Mouse (Mus musculus) right cerebral cortex, postnatal 14 days (tissue): ENCODE measurements around the gene Rnf26.
A peak's percentile ranks its signal among the peaks of the same experiment; 100 is the strongest.

Experiments used
- DNase-seq: peaks from one replicate; pipeline ENCODE4 v3.0.0; 2022

The Rnf26 gene

DNA sequence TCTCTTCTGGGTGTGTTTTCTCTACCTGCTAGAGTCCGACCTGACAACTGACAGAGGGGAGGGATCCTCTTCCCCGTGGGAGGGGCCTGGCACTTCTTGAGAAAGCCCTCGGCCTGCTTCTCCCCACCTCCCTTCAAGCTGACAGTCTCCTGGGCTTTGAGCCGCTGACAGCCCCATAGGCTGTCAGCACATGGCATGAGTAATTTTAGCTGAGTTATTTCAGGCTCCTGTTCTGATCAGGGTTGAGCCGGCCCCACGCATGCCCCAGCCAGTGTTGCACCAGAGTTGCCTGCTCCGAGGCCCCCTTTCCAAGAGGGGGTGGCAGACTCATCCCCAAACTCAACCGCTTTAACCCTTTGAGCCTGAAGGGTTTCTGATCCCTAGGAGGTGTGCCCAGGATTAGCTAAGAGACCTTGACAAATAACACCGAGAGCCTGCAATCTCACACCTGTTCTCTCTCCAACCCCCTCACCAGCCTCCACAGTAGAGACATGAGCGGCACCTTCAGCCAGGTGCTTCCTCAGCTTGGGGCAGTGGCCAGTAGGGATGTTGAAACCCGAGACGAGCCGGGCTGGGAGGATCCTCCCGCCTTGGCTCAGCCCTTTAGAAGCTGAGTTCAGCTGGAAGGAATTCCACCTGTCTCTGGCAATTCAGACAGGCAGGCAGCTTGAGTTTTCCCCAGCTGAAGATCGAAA, 25.4 kb downstream of the Rnf26 start:
- peak; percentile 63 for DNase-seq

DNA sequence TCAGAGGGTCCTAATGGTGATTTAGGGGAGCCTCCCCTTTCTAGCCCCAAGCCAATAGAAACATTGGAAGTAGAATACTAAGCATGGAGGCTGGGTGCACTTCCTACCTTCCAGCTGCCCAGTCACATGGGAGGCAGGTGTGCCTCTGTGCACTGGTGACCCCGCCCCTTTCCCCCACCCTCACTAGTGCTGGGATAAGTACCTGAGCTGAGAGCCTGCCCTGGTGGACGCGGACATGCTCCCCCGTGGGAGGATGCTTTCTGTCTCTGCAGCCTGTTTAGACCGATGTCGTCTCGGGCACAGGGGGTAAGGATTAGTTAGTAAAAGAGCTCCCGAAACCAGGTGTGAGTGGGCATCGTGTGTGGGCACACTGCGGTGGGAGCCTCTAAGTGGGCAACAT, 26.4 kb downstream of the Rnf26 start:
- DNase-seq, result no peak

DNA sequence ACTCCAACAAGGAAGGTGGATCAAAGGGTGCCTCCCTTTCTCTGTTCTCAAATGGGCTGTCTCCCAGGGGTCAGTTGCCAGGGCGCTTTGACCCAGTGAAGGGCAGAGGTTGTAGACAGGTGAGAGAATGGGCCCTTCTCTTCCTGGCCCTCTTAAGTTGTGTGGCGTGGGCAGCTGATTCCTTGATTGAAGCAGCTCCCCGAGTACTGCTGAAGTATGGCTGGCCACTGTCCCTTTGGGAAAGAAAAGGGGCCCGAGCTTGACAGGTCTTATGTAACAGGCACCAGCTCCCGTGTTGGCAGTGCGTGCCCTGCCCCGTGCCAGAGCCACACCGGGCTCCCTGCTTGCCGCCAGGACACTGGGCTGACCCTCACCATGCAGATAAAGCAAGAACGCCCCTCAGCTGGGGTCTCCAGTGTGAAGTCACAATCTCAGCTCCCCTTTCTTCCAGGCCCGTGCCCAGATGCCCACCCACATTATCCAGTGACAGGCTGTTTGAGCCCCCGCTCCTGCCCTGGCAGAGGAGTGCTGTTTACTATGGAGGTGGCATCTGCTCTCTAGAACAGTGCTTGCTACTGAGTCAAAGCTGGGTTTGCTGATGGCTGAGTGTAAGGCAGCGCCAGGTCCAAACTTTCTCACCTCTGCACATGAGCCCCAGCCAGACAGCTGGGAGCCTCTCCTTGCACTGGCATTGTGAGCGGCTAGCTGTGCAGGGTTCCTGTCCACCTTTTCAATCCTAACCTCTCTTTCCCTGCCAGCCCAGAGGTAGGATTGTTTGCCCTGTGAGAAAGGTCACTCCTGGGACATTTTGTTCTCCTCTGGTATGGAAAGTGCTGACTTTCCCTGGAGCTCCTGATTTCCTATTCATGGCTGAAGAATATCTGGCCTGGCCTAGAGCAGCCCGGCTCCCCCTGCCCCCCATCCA, 27.3 kb downstream of the Rnf26 start:
- DNase-seq, result no peak

DNA sequence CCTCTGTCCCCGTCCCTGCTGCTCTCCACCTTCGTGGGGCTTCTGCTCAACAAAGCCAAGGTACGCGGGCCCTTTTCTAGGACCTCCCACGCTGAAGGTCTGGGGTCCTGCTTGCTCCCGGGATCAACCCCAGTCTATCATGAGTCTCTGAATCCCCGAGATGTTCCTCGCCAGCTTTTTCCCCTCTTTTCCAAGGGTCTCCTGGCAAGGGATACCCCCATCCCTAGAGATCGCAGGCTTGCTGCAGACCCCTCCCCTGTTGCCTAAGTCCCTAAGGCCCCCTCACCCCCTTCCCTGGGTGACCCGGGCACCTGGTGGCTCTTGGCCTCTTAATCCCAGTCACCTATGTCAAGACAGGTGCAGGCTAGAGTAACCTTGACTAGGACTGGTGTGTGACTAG, 28.0 kb downstream of the Rnf26 start:
- no peak for DNase-seq

DNA sequence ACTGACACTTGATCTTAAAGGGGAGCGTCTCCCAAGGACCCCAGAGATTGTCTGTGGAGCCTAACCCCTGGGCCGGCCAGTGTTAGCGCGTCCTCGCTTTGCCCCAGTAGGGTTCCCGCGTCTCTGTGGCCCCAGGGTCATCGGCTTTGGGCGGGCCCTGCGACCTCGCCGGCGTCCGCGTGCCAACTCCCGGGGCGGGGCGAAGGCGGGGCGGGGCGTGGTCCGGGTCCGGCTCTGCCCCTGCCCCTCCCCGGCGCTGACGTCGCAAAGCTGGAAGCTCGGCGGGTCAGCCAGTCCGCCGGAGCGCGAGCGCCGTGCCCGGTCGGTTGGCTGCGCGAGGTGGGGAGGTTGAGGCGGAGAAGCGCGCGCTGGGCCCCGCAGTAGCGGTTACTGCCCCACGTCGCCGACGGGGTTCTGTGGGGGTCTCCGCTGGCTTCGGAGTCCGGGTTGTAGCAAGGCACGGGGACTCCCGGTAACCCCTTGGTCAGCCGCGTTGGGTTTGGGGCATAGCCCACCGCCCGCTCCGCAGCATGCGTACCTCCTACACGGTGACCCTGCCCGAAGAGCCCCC, 28.6 kb downstream of the Rnf26 start:
- peak; percentile 91 for DNase-seq

DNA sequence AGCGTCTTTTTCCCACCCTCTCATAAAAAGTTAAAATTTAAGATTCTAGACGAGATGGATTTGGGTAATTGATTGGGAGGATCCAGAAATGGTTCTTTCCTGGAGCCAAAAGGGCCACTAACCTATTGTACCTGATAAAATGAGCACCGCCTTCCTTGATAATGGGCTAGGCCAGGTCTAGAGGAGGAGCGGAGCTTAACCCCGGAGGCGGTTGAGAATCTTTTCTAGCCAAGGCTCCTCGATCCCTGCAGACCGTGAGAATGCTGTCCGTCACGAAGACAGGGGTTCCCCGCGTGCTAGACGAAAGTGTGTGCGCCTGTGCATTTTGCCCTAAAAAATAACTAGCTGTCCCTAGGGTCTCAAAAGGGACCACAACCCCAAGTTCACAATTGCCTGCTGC, 29.1 kb downstream of the Rnf26 start:
- DNase-seq, result no peak

DNA sequence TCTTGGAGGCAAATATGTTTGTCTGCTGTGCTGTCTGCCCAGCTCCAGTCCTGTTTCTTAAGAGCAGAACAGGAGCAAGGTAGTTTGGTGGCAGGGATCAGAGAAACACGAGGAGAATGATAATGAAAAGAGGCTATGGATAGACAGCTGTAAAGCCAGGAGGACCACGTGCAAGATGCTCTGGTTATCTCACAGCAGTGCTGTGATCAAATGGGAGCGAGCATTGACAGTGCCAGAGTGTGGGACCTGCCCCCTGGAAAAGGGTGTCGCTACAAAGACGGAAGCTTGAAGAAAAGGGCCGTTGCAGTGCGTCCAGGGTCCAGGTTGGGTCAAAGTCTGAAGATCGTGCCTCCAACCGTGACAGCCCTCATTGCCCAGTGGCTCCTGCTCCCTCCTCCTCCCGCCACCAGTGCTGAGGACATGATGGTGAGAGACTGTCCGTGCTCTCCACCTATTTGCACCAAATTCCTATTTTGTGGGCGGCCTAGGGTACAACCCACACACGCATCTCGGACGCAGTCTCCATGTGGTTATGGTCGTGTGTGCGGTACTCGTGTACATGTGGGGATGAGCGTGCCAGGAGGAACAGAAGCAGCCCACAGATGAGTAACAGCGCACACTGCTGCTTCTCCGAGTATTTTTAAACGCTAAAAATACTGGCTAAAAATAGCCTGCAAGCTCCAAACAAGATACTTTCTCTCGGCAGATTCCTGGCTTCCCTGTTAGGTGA, 29.8 kb downstream of the Rnf26 start:
- no peak for DNase-seq

DNA sequence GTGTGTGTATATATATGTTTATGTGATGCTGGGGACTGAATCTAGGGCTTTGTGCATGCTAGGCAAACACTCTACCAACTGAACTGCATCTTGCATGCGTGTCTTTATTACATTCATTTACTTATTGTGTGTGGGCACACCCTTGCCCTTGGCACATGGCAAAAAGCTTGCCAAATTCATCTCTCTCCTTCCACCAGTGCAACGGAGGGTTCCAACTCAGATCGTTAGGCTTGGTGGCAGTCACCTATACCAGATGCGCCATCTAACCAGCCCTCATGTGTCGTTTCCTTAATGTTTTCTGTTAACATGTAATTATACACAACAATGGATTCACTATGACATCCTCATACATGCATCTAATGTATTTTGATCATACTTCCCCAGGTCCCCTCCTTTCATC, 31.1 kb downstream of the Rnf26 start:
- no peak for DNase-seq

DNA sequence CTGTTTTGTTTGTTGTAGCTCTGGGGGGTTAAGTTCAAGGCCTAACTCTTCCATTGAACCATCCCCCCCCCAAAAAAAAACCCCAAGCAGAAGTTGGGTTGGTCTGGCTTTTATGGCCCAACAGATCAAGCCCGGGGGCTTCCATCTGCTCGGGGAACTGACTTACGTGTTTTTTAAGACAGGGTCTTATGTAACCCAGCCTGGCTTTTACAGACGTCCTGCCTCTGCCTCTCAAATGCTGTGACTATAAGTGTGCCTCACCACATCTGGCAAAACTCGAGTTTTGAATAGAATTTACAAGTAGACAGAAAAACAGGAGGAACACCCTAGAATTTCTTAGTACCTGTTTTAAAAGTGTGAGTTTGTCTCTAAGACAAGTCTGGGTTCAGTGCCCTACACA, 31.7 kb downstream of the Rnf26 start:
- DNase-seq, result no peak

DNA sequence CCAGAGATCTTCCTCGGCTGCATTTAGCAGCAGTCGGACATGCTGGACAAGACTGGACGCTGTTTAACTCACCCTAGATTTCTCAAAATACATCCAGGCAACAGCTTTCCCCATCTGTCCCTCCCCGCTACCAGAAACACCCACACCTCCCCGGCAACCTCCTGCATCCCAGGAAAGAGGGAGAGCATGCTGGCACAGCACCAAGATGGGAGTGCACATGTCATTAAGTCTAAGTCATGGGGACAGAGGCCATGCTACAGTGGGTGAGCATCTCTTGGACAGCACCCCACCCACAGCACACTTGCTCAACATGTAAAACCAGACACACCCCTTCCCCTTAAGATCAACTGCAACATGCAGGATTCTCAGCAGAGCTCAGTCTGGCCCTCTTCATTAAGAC, 32.4 kb downstream of the Rnf26 start:
- DNase-seq, result no peak

DNA sequence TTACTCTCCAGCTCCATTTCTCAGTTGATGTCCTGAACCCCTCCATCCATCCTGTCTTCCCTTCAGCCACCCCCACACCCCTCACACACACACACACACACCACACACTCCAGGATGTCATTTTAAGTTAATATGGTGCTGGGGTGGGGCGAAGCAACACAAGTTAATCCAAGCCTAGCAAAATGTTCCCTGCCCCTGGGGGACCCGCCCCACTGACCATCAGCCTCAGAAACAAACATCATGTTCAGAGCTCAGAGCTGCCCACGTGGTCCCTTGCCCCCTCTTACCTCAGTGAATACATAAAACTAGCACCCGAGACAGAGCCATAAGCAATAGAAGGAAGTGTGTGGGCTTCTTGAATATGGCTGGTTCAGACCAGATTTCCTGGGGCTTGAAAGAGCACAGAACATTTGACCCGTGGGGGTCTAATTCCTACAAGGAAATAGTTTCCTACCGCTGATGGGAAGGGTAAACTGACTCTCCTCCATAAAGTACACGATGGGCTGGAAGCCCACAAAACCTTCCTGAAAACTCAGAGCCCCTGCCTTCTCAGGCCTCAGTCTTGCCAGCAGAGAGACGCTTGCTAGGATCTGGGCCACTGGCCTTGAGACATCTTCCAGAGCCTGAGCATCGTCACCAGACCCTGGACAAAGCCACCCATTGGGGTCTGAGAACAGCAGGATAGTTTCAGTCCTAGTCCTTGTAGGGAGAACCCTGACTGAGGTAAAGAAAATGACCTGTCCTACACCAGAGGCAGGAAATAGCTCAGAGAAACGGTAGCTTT, 33.1 kb downstream of the Rnf26 start:
- no peak for DNase-seq

DNA sequence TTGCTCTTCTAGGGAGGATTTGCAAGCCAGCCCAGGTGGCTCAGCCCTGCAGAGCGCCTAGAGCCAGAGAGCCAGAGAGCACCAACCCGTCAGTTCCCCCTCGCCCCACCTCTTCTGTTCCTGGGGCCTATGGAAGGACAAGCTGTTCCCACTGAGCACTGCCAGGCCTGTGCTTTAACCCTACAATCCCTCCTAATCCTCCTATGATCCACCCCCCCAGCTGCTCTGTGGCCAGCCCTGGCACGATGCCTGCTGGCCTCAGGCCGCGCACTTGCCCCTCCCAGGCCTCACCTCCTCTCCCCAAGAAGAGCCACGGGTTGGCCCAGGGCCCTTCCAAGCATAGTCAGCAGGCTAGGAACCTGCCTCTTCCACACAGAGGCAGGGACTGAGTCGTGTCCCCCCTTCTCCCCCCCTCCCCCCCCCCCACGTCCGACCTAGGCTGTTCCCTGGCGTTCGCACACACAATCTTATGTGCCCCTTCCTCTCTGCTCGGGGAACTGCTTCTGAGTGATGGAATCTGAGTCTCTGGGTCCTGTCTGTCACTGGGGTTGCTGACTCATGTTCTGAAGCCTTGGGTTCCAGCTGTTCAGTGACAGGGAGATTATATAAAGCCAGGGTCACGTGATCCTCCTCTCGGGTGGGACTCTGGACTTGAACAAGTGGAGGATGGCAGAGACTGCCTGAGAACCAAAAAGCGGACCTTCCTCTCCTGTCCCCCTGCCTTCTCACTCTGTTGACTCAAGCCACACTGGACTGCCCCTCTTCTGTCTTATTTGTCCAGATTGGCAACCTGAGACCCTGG, 34.2 kb downstream of the Rnf26 start:
- no peak for DNase-seq

DNA sequence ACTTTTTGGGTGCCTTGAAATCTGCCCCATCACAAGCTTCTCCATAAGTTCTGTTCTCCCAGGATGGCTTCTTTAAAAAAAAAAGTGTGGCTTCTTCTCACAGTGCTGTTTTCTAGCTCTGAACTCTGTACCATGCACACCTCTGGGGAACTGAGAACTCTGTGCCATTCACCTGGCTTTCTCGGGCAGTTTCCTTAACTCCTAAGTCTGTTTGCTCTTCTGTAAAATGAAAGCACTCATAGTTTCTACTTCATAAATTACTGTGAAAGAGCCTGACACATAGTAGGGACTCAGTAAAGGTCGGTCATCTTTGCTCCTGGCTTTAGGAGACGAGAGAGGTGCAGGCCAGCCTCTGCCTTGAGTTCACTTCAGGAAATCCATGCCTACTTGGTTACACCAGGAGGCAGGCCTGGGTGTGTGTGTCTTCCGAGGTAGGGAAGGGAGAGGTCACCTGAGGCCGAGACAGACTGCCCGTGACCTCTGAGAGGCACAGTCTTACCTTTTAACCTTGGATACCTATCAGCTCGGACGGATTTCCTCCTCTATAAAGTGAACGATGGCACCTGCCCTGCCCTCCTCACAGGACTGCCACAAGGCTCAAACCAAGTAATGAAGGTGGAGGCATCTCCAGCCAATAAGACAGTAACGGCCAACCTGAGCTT, 35.0 kb downstream of the Rnf26 start:
- no peak for DNase-seq

DNA sequence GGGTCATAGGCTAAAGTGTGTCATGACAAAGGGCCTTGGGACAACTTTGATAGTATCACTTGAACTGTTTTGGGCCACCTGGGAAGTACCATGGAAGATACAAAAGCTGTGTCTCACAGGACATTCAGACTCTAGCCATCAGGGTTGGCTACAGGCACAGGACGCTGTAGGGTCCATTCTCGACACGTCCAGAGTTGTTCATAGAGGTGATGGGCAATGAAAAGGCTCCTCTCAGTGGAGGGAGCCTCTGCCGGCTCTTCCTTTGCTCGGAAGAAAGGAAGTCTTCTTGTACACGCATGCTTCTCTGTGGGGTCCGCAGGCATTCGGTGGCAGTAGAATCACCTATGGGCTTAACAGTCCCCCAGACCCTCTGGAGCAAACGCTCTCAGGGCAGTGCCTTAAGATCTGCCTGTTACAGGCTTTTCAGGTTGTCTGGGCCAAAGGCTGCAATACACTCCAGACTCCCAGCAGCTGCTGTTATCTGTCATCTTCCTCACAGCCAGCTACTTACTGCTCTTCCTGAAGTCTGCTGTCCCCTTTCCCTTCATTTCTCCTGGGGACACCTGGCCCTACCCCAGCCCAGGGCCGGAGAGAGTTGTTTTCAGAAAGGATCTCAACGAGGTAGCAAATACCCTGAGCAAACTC, 35.9 kb downstream of the Rnf26 start:
- DNase-seq, result no peak

DNA sequence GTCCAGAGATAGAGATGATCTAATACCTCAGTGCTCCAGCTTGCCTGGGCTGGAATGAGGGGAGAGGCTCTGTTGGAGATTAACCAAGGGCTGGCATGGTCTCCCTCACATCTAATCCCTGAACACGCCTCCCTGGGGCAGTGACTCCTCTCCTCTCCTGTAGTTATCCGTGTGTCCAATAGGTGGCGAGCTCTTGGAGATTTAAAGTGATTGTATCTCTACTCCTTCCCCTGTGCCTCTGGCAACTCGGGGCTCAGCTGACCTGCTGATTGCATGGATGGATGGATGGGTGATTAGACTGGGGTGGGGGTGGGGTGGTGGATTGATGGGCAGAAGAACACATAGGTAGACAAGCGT, 36.6 kb downstream of the Rnf26 start:
- no peak for DNase-seq

DNA sequence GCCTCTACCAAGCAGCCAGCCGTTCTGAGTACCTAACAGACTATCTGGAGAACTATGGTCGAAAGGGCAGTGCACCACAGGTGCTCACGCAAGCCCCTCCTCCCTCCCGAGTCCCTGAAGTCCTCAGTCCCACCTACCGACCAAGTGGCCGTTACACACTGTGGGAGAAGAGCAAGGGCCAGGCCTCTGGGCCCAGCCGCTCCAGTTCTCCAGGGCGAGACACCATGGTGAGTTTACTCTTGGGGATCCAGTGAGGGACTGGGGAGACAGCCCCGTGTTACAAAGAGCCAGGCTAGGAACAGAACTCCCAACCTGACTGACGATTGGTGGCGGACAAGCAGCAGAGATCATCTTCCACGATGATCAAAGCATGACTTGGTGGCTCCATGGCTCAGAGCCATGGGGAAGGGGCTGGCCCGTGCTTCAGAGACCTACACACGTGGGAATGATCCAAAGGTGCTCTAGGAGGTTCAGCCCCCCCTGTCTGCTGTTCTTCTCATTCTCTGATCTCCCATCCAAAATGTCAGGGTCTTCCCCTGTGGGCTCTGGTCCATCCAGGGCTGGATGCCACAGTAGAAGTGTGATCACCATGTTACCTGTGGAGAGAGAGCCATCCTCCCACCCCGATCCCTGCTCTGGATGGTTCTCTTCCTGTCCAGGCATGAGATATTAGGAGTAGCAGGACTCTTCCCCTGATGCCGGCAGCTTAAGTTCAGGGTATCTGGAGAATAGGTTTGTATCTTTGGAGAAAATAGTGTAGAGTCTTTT, 37.1 kb downstream of the Rnf26 start:
- no peak for DNase-seq

DNA sequence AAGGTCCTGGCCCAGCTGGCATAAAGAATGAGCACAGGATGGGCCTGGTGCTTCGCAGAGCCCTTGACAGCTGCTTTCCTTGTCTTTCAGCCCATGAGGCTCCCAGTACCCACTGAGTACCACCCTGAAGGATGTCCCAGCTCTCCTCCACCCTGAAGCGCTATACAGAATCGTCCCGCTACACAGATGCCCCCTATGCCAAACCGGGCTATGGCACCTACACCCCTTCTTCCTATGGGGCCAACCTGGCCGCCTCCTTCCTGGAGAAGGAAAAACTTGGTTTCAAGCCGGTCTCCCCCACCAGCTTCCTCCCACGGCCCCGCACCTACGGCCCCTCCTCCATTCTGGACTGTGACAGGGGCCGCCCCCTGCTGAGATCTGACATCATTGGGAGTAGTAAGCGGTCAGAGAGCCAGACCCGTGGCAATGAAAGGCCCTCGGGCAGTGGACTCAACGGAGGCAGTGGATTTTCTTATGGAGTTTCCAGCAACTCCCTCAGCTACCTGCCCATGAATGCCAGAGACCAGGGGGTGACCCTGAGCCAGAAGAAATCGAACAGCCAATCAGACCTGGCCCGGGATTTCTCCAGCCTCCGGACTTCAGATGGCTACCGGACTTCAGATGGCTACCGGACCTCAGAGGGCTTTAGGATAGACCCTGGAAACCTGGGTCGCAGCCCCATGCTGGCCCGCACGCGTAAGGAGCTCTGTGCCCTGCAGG, 37.9 kb downstream of the Rnf26 start:
- no peak for DNase-seq

DNA sequence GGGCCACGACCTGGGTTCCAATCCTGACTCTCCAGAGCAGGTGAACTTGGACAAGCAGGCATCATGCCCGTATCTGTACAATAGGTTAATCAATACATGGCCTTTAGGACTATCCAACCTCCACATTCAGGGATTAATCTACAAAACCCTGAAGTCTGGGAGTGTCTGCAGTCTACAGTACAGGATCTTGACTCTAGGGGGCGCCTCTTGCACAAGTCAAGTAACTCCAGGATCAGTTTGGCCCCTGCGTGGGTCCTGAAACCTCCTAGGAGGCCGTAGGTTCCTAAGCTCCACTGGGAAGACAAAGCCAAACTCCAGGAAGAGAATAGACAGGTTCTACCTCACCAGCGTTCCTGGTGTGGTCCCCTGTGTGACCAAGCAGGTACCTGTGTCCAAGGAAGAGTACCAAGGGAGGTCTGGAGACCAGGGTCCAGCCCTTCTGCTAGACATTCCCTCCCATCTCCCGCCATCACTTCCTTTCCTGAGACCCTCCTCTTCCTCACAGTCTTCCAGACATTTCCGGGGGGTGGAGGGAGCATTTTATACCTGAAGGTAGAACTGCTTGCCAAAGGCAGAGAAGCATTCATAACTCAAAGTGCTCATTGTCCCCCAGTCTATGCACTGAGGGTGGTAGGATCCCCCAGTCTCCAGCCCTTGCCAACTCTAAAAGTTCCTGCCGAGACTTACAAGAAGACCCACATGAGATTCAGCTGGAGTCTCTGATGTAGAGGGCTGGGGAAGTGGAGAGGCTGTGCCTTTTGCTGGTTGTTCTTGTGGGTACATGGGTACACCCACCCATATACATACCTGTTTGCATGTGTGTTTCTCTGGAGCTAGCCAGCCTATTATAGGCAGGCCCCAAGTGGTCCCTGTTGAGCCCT, 38.7 kb downstream of the Rnf26 start:
- DNase-seq, result no peak
